ENCODE assay signal across 8 mouse cellular contexts in the genomic region with DNA sequence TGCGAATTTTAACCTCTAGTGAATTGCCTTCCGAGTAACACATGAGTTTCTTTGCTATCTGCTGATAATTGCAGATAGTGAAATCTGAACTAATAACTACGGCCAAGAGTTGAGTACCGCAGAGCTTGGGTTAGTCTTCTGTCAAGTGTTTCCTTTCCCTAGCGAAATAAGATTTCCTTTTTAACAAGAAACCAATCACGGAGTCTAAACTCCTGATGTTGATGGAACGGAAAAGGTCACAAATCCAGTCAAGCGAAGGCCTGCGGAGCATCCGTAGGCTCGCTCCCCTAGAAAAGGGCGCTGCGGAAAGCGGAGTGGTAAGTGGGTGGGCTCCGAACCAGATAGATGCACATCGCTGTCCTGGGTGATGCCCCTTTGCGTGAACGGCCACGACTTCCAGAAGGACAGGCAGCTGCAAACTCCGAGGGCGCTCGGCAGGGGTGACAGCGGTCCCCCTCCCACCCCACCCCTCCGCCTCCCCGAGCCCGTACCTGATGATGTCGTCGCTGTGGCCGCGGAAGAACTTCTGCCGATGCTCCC. TPM values are rescaled to one million over a fixed set of nuclear protein-coding genes. Genes with fewer than 3 reads are reported as not detected.
DNase-seq lines count a peak whose midpoint lies in the region; ATAC-seq and TF ChIP-seq lines count a peak whose summit lies in the region.

No protein-coding gene starts in this region.

- peak overlapping the region; percentile 4 for H3ac ChIP-seq in myocyte (ENCODE audit: control insufficient read depth, insufficient read length)

- WGBS in heart, embryonic 16.5 days, result 3% methylated on average over 31 of the region's 31 CpGs
- 8% methylated on average over 31 of the region's 31 CpGs for WGBS in liver, adult 2 months

- no peaks in the 10 kb centered on the region for H3K9me3 ChIP-seq in heart, embryonic 16.5 days (replicated peaks; ENCODE audit: control insufficient read depth, low read length)

- peak; percentile 42 for ATAC-seq in heart, embryonic 16.5 days (replicated peaks; ENCODE audit: extremely low read depth, insufficient read depth, low FRiP score)

- TF ChIP-seq CTCF in liver, adult 2 months (IDR thresholded peaks at IDR 0.05; ENCODE audit: low read depth, low read length), result no peak

- H3K4me3 ChIP-seq in heart, embryonic 16.5 days (ENCODE audit: low read length), result peak overlapping the region; percentile 87
- peak overlapping the region; percentile 98 for H3K4me3 ChIP-seq in liver, adult 2 months (ENCODE audit: insufficient read depth, low read depth, low read length)
- H3K4me3 ChIP-seq in myocyte, result peak overlapping the region; percentile 26

- no peaks in the 10 kb centered on the region for H3K36me3 ChIP-seq in heart, embryonic 16.5 days (ENCODE audit: control insufficient read depth, insufficient read depth)
- H3K36me3 ChIP-seq in liver, adult 2 months (ENCODE audit: control insufficient read depth, insufficient read depth, low read length), result no peaks in the 10 kb centered on the region
- H3K36me3 ChIP-seq in myocyte (ENCODE audit: control insufficient read depth, insufficient read depth), result no peaks in the 10 kb centered on the region

- H3K79me2 ChIP-seq in liver, adult 2 months (ENCODE audit: control insufficient read depth, insufficient read depth, low read length), result peaks cover 4% of the 10 kb centered on the region; the same call in 1 of the 2 replicates
- H3K79me2 ChIP-seq in myocyte (ENCODE audit: control insufficient read depth, insufficient read depth), result no peaks in the 10 kb centered on the region

- H3K27me3 ChIP-seq in heart, embryonic 16.5 days (ENCODE audit: control insufficient read depth, insufficient read depth, low read length), result no peaks in the 10 kb centered on the region; the same call in 1 of the 2 replicates
- no peaks in the 10 kb centered on the region for H3K27me3 ChIP-seq in liver, adult 2 months (ENCODE audit: control insufficient read depth, insufficient read depth, low read length)
- no peaks in the 10 kb centered on the region for H3K27me3 ChIP-seq in myocyte (ENCODE audit: control insufficient read depth, insufficient read depth, insufficient read length)

- H3K4me1 ChIP-seq in heart, embryonic 16.5 days (ENCODE audit: control insufficient read depth, insufficient read depth, low read length), result 0 out of 2 replicates have a peak, but pooled peaks cover 5% of the 10 kb centered on the region
- H3K4me1 ChIP-seq in liver, adult 2 months (ENCODE audit: control insufficient read depth, insufficient read depth, low read length), result peaks cover 2% of the 10 kb centered on the region; the same call in 1 of the 2 replicates

- H3K4me2 ChIP-seq in heart, embryonic 16.5 days (ENCODE audit: low read depth, low read length), result peak overlapping the region; percentile 85
- H3K4me2 ChIP-seq in myocyte (ENCODE audit: low read depth), result peak overlapping the region; percentile 64

- DNase-seq in adrenal gland, adult 18-20 months (ENCODE audit: low spot score in 2 of 2), result peak; percentile 12 to 26
- DNase-seq in adrenal gland, postnatal 4 days (ENCODE audit: low spot score in 2 of 2), result no peak
- DNase-seq in right cerebral cortex, postnatal 10 days (ENCODE audit: low spot score in 2 of 2), result peak; percentile 44 to 46
- DNase-seq in right cerebral cortex, postnatal 14 days, result no peak
- no peak for DNase-seq in liver, adult 2 months (ENCODE audit: extremely low read depth, low read depth, low spot score)
- DNase-seq in urinary bladder, postnatal 10 days (ENCODE audit: low spot score), result no peak

- peak overlapping the region; percentile 84 for H3K9ac ChIP-seq in heart, embryonic 16.5 days (ENCODE audit: low read length)
- H3K9ac ChIP-seq in liver, adult 2 months (ENCODE audit: low read depth, low read length), result peak overlapping the region; percentile 96

- no peak for TF ChIP-seq POLR2A in liver, adult 2 months (IDR thresholded peaks at IDR 0.05; ENCODE audit: extremely low read depth, insufficient read depth, low read length)
- TF ChIP-seq POLR2A in myocyte (IDR thresholded peaks at IDR 0.05; ENCODE audit: insufficient read length, low read depth), result no peak

- H3K27ac ChIP-seq in heart, embryonic 16.5 days (ENCODE audit: low read length), result peak overlapping the region; percentile 80
- H3K27ac ChIP-seq in liver, adult 2 months (replicated peaks; ENCODE audit: insufficient read depth, low read depth, low read length), result no peak overlapping the region

TF ChIP-seq in myocyte, 11 proteins besides CTCF, POLR2A, EP300 and RAD21:
- TF ChIP-seq E2F4 (IDR thresholded peaks at IDR 0.05; ENCODE audit: insufficient read depth) (no peak), SRF (IDR thresholded peaks at IDR 0.05; ENCODE audit: control insufficient read depth, insufficient read length, low read depth) (no peak), USF1 (IDR thresholded peaks at IDR 0.05; ENCODE audit: low read depth) (no peak), TCF3 (IDR thresholded peaks at IDR 0.05; ENCODE audit: insufficient read length, low read depth) (no peak), TCF12 (IDR thresholded peaks at IDR 0.05; ENCODE audit: insufficient read depth, poor library complexity, severe bottlenecking) (no peak), MAX (IDR thresholded peaks at IDR 0.05; ENCODE audit: low read depth) (no peak), CEBPB (IDR thresholded peaks at IDR 0.05; ENCODE audit: insufficient read depth, poor library complexity, severe bottlenecking) (no peak), MYOD1 (IDR thresholded peaks at IDR 0.05; ENCODE audit: control insufficient read depth in 1 of 3, insufficient read length in 2 of 3, low read depth in 2 of 3) (no peak), REST (IDR thresholded peaks at IDR 0.05; ENCODE audit: insufficient read depth, insufficient read length) (no peak), MYOG (IDR thresholded peaks at IDR 0.05; ENCODE audit: control insufficient read depth in 1 of 3, insufficient read depth in 1 of 3, insufficient read length in 2 of 3, low read depth in 2 of 3) (no peak), POLR2AphosphoS2 (IDR thresholded peaks at IDR 0.05; ENCODE audit: insufficient read length, low read depth) (no peak)

RNA-seq across cellular contexts. Expression of a gene that starts 0.9 kb away (rescaled TPM):
- total RNA-seq in adrenal gland, adult 18-20 months (2021), result 10 to 100 TPM; 19.1 TPM
- total RNA-seq in adrenal gland, postnatal 4 days (2021), result 10 to 100 TPM; 48.0 to 48.6 TPM
- 5.4 and 5.5 TPM in 2 replicates for polyA plus RNA-seq in heart, embryonic 16.5 days (2015; fragmentation: Nextera tagmentation; extraction: Ambion mirVana)
- 3.9 and 4.3 TPM in 2 replicates for total RNA-seq in liver, adult 2 months (2014; rRNA removed)
- polyA plus RNA-seq in liver, adult 2 months (2012; rRNA removed), result 1.2 and 1.7 TPM in 2 replicates
- 0.65 TPM for polyA plus RNA-seq in myocyte (2012; fragmentation: generic; extraction: Trizol)

RNA-seq across cellular contexts. Expression of a gene that starts 20.0 kb away (rescaled TPM):
- total RNA-seq in adrenal gland, adult 18-20 months (2021), result 10 to 100 TPM; 20.7 to 25.5 TPM
- 10 to 100 TPM; 31.0 to 33.5 TPM for total RNA-seq in adrenal gland, postnatal 4 days (2021)
- polyA plus RNA-seq in heart, embryonic 16.5 days (2015; fragmentation: Nextera tagmentation; extraction: Ambion mirVana), result 13.5 and 14.1 TPM in 2 replicates
- total RNA-seq in liver, adult 2 months (2014; rRNA removed), result 5.6 and 6.5 TPM in 2 replicates
- 3.8 and 6.9 TPM in 2 replicates for polyA plus RNA-seq in liver, adult 2 months (2012; rRNA removed)
- polyA plus RNA-seq in myocyte (2012; fragmentation: generic; extraction: Trizol), result 6.2 TPM

Comparison
In these comparisons a context has a peak if more than half of its experiments do, and no peak if none do; other contexts are left out.
1. DNase-seq: peak in adrenal gland, adult 18-20 months (2 of 2) and right cerebral cortex, postnatal 10 days (2 of 2); none in adrenal gland, postnatal 4 days (0 of 2), right cerebral cortex, postnatal 14 days (single experiment), liver, adult 2 months (single experiment) and urinary bladder, postnatal 10 days (single experiment).
2. H3K4me3 ChIP-seq: peak in every context shown above with its lines; median percentile 98 in liver, adult 2 months; 87 in heart, embryonic 16.5 days; 26 in myocyte.